Mouse (Mus musculus) heart, embryonic 15.5 days (tissue): Measurements from ENCODE around the gene Rfwd3. TPM values are rescaled to one million over a fixed set of nuclear protein-coding genes. Genes with fewer than 3 reads are reported as not detected.
A peak's percentile ranks its signal among the peaks of the same experiment; 100 is the strongest.
"Not testable (repeated sequence)": the region's sequence is repeated elsewhere in the genome, so short reads cannot be mapped to it uniquely, and the experiment has no call there.

ENCODE experiments used
- ATAC-seq: fragments of 200-750 bp; cut with Nextera tagmentation; replicated peaks from 2 replicates; pipeline ENCODE4 v1.8.0; 2017; ENCODE audit warnings: low read depth, moderate TSS enrichment; ENCODE audit not compliant: insufficient number of reproducible peaks, insufficient read depth, low FRiP score
- H3K27ac ChIP-seq: fragments of 300-500 bp; sonication (generic); 2 replicates; pipeline ENCODE4 v1.5.1; 2015; ENCODE audit warnings: mild to moderate bottlenecking, inconsistent platforms
- H3K27me3 ChIP-seq: fragments of 300-500 bp; sonication (generic); 2 replicates; pipeline ENCODE4 v1.6.1; 2015; ENCODE audit warnings: inconsistent platforms
- H3K36me3 ChIP-seq: fragments of 300-500 bp; sonication (generic); 2 replicates; pipeline ENCODE4 v1.6.1; 2015; ENCODE audit warnings: mild to moderate bottlenecking, inconsistent platforms
- H3K4me1 ChIP-seq: fragments of 300-500 bp; sonication (generic); replicated peaks from 2 replicates; pipeline ENCODE4 v1.6.1; 2015; ENCODE audit warnings: inconsistent platforms
- H3K4me2 ChIP-seq: fragments of 300-500 bp; sonication (generic); 2 replicates; pipeline ENCODE4 v1.6.1; 2015; ENCODE audit warnings: inconsistent platforms, mild to moderate bottlenecking, moderate library complexity
- H3K4me3 ChIP-seq: fragments of 300-500 bp; sonication (generic); 2 replicates; pipeline ENCODE4 v1.5.1; 2015; ENCODE audit warnings: mild to moderate bottlenecking, inconsistent platforms
- H3K9ac ChIP-seq: fragments of 300-500 bp; sonication (generic); 2 replicates; pipeline ENCODE4 v1.6.1; 2015; ENCODE audit warnings: mild to moderate bottlenecking, inconsistent platforms
- H3K9me3 ChIP-seq: fragments of 300-500 bp; sonication (generic); replicated peaks from 2 replicates; pipeline ENCODE4 v1.6.1; 2016; ENCODE audit warnings: inconsistent platforms
- WGBS: fragments of 180-500 bp; shearing (Covaris S2); methylation state at CpG from one replicate; pipeline ENCODE4 v1.1.7; 2015; ENCODE audit warnings: mixed read lengths; 5-methylcytosine and 5-hydroxymethylcytosine counted together
- polyA plus RNA-seq: library from polyadenylated mRNA; unstranded; fragments of >200 nt; fragmentation: Nextera tagmentation; extraction: Ambion mirVana; gene quantifications from 2 replicates; pipeline ENCODE4 v1.2.1, GENCODE M21; 2015

The Rfwd3 gene
- polyA plus RNA-seq, 1 experiment from 2014 or later = 28.8 TPM

DNA sequence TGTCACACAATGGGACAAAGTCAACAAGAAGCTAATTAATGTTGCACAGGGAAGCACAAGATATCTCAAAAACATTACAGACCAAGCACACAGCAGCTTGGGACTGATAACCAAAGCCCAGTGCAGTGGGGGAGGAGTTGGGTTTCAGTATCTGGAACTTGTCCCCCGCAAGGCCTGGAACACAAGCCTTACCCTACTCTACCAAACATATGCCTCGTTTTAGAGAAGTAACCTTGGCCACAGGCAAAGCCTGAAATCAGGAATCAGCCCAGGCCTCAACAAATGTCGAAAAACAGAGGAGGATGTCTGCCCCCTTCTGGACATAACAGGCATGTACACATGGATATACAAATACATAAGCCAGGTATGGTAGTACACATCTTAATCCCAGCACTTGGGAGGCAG is 12.7 kb upstream of the Rfwd3 start:
- no peak for ATAC-seq
- Histone ChIP-seq H3K27ac (no peak overlapping the region), H3K36me3 (no peaks in the 10 kb centered on the region), H3K27me3 (no peaks in the 10 kb centered on the region), H3K4me2 (no peak overlapping the region), H3K4me1 (no peaks in the 10 kb centered on the region), H3K9ac (no peak overlapping the region), H3K4me3 (no peak overlapping the region), H3K9me3 (no peaks in the 10 kb centered on the region)
- 66% methylated on average over 3 of the region's 3 CpGs for WGBS

GRCm38 (mm10) chr8:111310006-111310405 is 10.0 kb upstream of the Rfwd3 start:
- not testable (repeated sequence) for H3K4me2 ChIP-seq, H3K36me3 ChIP-seq, H3K4me3 ChIP-seq, H3K27me3 ChIP-seq, H3K4me1 ChIP-seq, ATAC-seq, H3K27ac ChIP-seq, H3K9ac ChIP-seq, H3K9me3 ChIP-seq
- 89% methylated on average over 15 of the region's 15 CpGs for WGBS

GRCm38 (mm10) chr8:111305031-111305730 is 5.2 kb upstream of the Rfwd3 start:
- Histone ChIP-seq H3K27ac (no peak overlapping the region), H3K4me2 (no peak overlapping the region), H3K9me3 (no peaks in the 10 kb centered on the region), H3K27me3 (no peaks in the 10 kb centered on the region), H3K4me1 (no peaks in the 10 kb centered on the region), H3K4me3 (no peak overlapping the region), H3K9ac (no peak overlapping the region), H3K36me3 (no peaks in the 10 kb centered on the region)
- no peak for ATAC-seq
- 25% methylated on average over 5 of the region's 5 CpGs for WGBS

GRCm38 (mm10) chr8:111304359-111304758 is 4.3 kb upstream of the Rfwd3 start:
- 87% methylated on average over 3 of the region's 3 CpGs for WGBS

DNA sequence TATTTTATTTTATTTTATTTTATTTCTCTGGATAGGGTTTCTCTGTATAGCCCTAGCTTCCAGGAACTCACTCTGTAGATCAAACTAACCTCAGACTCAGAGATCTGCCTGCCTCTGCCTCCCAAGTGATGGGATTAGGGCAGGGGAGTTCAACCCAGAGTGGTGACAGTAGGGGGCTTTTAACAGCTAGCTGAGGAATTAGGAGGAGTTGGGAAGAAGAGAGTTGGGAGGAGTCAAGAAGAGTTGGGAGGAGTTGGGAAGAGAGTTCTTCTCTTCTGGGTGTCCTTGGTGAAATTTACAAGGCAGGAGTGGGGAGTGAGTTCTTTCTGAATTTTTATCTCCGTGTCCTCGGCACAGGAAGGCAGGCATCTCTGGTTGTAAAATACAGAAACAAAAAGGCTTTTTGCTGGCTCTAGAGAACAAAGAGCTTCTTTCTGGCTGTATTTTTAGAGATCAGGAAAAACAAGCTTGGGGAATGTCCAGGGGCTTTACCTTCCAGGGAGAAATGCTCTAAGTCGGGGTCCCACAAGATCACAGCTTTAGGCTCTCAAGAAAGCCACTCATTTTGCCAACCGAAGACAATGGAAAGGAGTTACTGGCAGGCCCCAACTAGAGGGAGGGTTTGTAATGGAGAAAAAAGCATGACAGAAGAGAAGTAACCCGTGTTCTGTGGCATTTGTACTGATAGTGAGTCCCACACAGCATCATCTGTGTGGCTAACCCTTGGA is 3.2 kb upstream of the Rfwd3 start:
- not testable (repeated sequence) for H3K36me3 ChIP-seq, H3K27ac ChIP-seq, H3K27me3 ChIP-seq, H3K9ac ChIP-seq, ATAC-seq, H3K9me3 ChIP-seq, H3K4me1 ChIP-seq, H3K4me2 ChIP-seq, H3K4me3 ChIP-seq
- 69% methylated on average over 5 of the region's 5 CpGs for WGBS

More at GRCm38 (mm10) chr8:111304359-111304758, 4.3 kb upstream of the Rfwd3 start:
- no peaks in the 10 kb centered on the region for H3K27me3 ChIP-seq
- ATAC-seq = no peak
- no peaks in the 10 kb centered on the region for H3K9me3 ChIP-seq
- H3K27ac ChIP-seq = no peak overlapping the region
- no peaks in the 10 kb centered on the region for H3K36me3 ChIP-seq
- no peak overlapping the region for H3K9ac ChIP-seq
- no peaks in the 10 kb centered on the region for H3K4me1 ChIP-seq
- no peak overlapping the region for H3K4me3 ChIP-seq
- no peak overlapping the region for H3K4me2 ChIP-seq

GRCm38 (mm10) chr8:111300597-111301546 is 850 bp upstream of the Rfwd3 start:
- peak overlapping the region; percentile 68 for H3K4me3 ChIP-seq
- H3K4me2 ChIP-seq = peak overlapping the region; percentile 63
- H3K27me3 ChIP-seq = no peaks in the 10 kb centered on the region
- H3K27ac ChIP-seq = peak overlapping the region; percentile 77
- H3K9ac ChIP-seq = no peak overlapping the region
- H3K9me3 ChIP-seq = no peaks in the 10 kb centered on the region
- H3K36me3 ChIP-seq = peaks cover 10% of the 10 kb centered on the region
- 62% methylated on average over 11 of the region's 11 CpGs for WGBS
- H3K4me1 ChIP-seq = peaks cover 9% of the 10 kb centered on the region
- no peak for ATAC-seq

DNA sequence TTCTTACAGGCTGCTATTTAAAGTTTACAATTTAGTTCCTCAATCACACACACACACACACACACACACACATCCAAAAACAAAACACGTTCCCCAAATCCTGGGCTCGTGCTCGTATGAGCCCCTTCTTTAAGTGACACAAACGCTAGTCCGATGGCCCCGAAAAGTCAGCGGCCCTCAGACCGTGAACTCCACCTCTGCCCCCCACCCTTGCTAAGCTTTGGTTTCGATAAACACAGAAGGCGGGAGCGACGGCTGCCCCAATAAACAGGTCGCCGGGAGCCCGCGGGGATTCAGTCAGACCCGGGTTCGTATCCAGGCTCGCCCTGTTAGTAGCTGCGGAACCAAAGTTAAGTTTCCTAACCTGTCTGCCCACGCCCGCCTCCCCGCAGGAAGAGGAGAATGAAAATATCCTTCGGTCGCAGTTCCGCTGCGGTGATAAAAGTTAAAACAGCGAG is 630 bp downstream of the Rfwd3 start:
- Histone ChIP-seq H3K27ac (peak overlapping the region; percentile 89), H3K4me1 (peaks cover 9% of the 10 kb centered on the region), H3K36me3 (peaks cover 17% of the 10 kb centered on the region), H3K9ac (peak overlapping the region; percentile 78), H3K27me3 (no peaks in the 10 kb centered on the region), H3K9me3 (no peaks in the 10 kb centered on the region), H3K4me3 (peak overlapping the region; percentile 68), H3K4me2 (peak overlapping the region; percentile 64)
- under 1% methylated on average over 28 of the region's 28 CpGs for whole genome bisulfite sequencing
- 0 out of 2 replicates have a peak, but pooled peaks have one; percentile 8 for ATAC-seq

GRCm38 (mm10) chr8:111298011-111298410 is 2.0 kb downstream of the Rfwd3 start:
- H3K4me3 ChIP-seq = 0 out of 2 replicates have a peak overlapping the region, but pooled peaks have one; percentile 68

GRCm38 (mm10) chr8:111291733-111292132 is 8.3 kb downstream of the Rfwd3 start:
- peak overlapping the region; percentile 90 for H3K27ac ChIP-seq
- H3K36me3 ChIP-seq = peaks cover 71% of the 10 kb centered on the region
- no peaks in the 10 kb centered on the region for H3K27me3 ChIP-seq
- H3K4me2 ChIP-seq = peak overlapping the region; percentile 29; the same call in 1 of the 2 replicates
- ATAC-seq = peak; percentile 60
- H3K9ac ChIP-seq = no peak overlapping the region
- H3K4me1 ChIP-seq = peaks cover 3% of the 10 kb centered on the region
- 50% methylated on average over 7 of the region's 7 CpGs for WGBS
- H3K4me3 ChIP-seq = no peak overlapping the region
- H3K9me3 ChIP-seq = no peaks in the 10 kb centered on the region

More at GRCm38 (mm10) chr8:111298011-111298410, 2.0 kb downstream of the Rfwd3 start:
- no peak overlapping the region for H3K9ac ChIP-seq
- no peak for ATAC-seq
- H3K4me2 ChIP-seq = peak overlapping the region; percentile 64
- H3K9me3 ChIP-seq = no peaks in the 10 kb centered on the region
- 73% methylated on average over 1 of the region's 1 CpGs for WGBS
- no peaks in the 10 kb centered on the region for H3K27me3 ChIP-seq
- H3K4me1 ChIP-seq = peaks cover 9% of the 10 kb centered on the region
- peaks cover 31% of the 10 kb centered on the region for H3K36me3 ChIP-seq
- no peak overlapping the region for H3K27ac ChIP-seq

DNA sequence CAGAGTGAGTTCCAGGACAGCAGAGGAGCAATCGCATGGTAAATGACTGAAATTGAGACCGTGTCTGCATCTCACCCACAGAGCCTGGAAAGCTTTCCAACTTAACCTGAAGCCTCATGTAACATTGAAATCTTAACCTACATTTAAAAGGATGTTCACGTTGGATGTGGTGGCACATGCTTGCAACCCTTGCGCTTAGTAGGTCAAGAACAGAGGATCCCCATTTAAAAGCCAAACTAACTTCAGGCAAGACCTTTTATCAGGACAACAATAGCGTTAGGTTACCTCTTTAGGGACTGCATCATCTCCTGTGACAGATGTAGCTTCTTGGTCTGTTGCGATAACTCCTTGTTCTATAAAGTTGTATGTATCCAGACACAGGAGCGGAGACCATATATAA is 9.4 kb downstream of the Rfwd3 start:
- Histone ChIP-seq H3K4me2 (no peak overlapping the region), H3K4me3 (no peak overlapping the region), H3K9me3 (no peaks in the 10 kb centered on the region), H3K36me3 (peaks cover 75% of the 10 kb centered on the region), H3K27ac (no peak overlapping the region), H3K4me1 (peaks cover 3% of the 10 kb centered on the region), H3K9ac (no peak overlapping the region), H3K27me3 (no peaks in the 10 kb centered on the region)
- ATAC-seq = no peak
- WGBS = 96% methylated on average over 7 of the region's 7 CpGs

DNA sequence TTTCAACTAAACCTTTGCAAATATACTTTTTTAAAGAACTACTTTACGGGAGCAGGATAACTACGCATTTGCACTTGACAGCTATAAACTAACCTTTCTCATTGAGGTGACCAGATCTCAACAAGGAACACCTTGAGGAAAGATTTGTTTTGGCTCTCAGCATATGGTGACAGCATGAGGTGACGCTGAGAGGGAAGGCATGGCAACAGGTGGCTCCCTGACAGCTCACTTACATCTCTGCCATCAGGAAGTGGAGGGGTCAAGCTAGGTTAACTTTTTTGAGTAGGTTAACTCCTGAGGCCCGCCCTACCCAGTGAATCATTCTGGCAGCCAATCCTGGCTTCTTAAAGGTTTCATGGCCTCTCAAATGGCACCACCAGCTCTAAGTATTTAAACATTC is 14.4 kb downstream of the Rfwd3 start:
- Histone ChIP-seq H3K4me2 (no peak overlapping the region), H3K4me3 (no peak overlapping the region), H3K27me3 (no peaks in the 10 kb centered on the region), H3K27ac (no peak overlapping the region), H3K9me3 (no peaks in the 10 kb centered on the region), H3K9ac (no peak overlapping the region), H3K36me3 (peaks cover 86% of the 10 kb centered on the region), H3K4me1 (peaks cover 2% of the 10 kb centered on the region; the same call in 1 of the 2 replicates)
- WGBS = 84% methylated on average over 4 of the region's 4 CpGs
- no peak for ATAC-seq
